Mouse (Mus musculus) naive thymus-derived CD4-positive, alpha-beta T cell, adult 2 months (primary cell): ENCODE measurements around the gene Runx2.

ENCODE experiments used
- DNase-seq: peaks from one replicate; pipeline ENCODE4 v3.0.0-alpha.2; 2011; ENCODE audit warnings: low read depth

Runx2 gene

GRCm38 (mm10) chr17:44714116-44714515 is 100.5 kb downstream of the Runx2 start:
- DNase-seq, result no peak

DNA sequence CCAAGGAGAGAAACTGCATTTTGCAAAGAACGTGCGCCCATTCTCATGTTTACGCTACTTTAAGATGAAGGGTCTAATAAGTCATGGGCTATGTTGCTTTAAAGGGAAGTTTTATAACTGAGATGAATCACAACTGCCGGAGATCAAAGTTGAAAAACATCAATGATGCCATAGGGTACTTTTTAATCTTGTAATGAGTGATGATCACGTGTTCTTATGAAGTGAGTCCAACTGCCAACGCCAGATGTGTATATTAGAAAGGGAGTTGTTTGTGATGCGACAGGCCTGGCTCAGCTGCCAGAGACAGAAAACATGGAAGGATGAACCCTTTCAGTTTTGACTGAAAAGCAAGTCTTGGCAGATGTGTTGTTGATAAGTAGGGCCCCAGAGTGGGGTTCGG is 101.2 kb downstream of the Runx2 start:
- DNase-seq, result no peak

- DNase-seq, result no peak
Measured at GRCm38 (mm10) chr17:44709516-44710252, 104.9 kb downstream of the Runx2 start.

DNA sequence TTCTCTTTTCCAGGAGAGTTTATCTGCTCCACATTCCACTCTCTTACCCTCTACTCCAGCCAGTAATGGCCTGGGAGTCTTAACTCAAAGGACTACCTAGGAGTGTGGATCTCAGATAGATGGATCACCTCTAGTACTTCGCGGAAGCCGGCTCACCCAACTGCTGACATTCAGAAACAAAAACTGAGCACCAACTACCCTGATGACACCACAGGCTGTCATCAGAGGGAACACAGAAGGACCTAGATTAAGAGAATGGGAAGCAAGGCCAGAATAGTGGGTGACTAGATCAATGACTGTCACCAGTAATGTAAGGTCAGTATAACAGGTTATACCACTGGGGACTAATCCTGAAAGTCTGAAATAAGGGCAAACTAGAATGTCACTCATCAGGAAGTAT is 106.6 kb downstream of the Runx2 start:
- no peak for DNase-seq

DNA sequence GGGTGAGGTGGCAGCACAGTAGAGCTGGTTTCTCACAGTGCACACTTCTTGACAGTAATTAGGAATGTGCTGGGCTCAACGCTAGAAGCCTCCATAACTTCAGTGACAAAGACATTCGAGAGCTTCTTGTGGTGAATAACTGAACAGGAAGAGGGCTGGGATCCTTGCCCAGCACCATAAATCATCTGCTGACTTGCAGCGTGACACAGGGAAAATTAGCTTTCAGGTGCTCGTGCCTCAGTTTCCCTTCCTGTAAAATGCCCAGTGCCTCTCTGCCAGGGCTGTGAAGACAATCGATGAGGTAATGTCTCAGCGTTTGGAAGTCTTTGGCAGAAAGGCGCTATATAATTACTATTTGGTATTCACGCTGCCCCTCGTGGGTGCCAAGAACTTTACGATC is 108.1 kb downstream of the Runx2 start:
- no peak for DNase-seq

- peak; percentile 48 for DNase-seq
Measured at GRCm38 (mm10) chr17:44702506-44703298, 111.9 kb downstream of the Runx2 start.

GRCm38 (mm10) chr17:44701531-44701930 is 113.1 kb downstream of the Runx2 start:
- DNase-seq, result no peak

- no peak for DNase-seq
Measured at GRCm38 (mm10) chr17:44700326-44700725, 114.3 kb downstream of the Runx2 start.

DNA sequence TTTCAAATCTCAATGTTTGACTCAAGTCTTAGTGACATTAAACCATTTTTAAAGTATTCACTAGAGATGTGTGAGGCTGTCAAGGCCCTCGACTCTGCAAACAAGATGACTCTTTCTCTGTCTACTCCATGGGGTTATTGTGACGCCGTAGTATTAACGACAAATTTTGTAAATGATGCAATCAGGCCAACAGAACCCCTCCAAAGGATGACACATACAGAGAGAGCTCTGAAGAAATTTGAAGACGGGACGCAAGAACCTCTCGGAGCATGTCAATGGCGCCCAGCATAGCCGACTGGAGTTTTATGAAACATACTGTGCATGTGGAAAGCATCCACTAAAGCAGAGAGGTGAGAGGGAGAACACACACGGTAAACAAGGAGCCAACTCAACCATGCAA is 117.5 kb downstream of the Runx2 start:
- no peak for DNase-seq

DNA sequence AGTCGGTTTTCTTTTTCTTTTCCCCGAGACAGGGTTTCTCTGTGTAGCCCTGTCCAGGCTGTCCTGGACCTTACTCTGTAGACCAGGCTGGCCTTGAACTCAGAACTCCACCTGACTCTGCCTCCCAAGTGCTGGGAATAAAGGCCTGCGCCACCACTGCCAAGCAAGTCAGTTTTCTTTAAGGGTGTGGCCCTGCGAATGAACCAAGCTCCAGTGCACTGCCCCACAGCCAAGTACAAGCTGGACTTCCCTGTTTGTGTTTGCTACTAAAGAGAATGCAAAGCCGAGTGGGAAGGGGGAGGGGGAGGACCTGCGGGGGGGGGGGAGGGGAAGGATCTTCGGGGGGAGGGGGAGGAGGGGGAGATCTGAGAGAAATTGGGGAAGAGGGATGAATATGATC is 121.0 kb downstream of the Runx2 start:
- DNase-seq, result no peak

- no peak for DNase-seq
Measured at GRCm38 (mm10) chr17:44691517-44691916, 123.1 kb downstream of the Runx2 start.

GRCm38 (mm10) chr17:44690410-44691035 is 124.1 kb downstream of the Runx2 start:
- peak; percentile 73 for DNase-seq

DNA sequence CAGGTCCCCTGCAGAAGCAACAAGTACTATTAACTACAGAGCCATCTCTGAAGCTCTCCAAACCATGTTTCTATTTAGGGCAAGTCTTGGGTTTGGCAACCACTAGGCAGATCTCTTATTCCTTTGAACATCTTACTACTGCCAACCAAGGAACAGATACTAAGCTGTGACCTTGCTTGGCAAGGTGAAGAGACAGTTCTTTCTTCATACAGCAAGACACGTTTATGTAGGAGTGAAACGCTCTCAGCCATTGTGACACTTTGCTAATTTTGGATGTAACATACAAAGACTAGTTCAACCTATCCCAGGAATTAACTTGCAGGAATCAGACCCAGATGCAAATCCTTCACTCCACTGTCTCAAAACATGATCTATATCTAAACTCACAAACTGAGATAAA is 126.3 kb downstream of the Runx2 start:
- no peak for DNase-seq

DNA sequence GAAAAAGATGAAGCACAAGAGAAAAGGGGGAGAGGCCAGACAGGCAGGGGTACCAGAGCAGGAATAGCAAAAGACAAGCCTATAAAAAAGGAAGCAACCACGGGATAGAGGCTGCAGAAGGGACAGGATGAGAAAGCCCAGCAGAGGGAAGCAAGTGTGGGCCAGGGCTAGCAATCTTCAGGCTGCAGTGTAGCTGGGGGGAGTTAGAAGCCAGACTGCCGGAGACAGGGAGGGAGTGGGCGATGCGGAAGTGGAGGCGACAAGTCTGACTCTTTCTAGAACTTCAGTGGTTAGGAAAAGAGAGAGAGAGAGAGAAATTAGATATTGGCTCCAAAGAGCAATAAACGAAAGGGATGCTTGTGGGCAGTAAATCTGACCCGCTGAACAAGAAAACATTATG is 129.1 kb downstream of the Runx2 start:
- no peak for DNase-seq

GRCm38 (mm10) chr17:44683026-44683425 is 131.6 kb downstream of the Runx2 start:
- DNase-seq, result no peak

DNA sequence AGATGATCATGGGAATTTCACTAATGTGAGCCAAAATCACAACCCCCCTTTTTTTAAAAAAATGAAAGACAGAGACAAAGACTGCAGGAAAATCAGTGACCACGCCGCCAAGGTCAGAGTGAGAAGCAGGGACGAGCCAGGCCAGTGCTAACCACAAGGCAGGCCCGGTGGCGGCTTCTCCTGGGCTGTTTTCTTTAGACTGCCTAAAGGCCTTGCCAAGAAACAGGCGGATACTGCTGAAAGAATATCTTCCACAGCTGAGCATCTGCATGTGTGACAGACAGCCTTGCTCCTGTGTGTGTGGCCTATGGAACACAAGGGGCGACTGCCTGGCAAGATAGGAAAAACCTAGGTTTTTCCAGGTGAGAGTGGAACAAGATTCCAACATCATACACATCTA is 136.8 kb downstream of the Runx2 start:
- DNase-seq, result no peak

DNA sequence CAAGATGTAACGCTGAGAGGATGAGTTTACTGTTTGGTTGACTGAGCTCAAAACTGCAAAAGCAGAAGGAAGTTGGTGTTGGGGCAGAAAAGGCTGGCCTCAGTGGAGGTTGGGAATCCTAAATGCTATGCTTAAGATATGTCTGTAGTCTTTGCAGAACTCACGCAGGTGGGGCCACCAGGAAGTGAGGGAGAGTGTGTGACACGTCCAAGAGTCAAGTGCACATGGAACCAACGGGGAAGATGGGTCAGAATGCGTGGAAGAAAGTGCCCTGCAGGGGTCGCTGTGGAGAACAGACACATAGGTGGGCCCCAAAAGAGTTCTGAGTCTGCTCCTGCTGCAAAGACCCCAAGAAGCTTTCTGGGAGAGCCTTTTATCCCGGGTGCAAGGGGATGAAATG is 141.8 kb downstream of the Runx2 start:
- DNase-seq, result peak; percentile 53

DNA sequence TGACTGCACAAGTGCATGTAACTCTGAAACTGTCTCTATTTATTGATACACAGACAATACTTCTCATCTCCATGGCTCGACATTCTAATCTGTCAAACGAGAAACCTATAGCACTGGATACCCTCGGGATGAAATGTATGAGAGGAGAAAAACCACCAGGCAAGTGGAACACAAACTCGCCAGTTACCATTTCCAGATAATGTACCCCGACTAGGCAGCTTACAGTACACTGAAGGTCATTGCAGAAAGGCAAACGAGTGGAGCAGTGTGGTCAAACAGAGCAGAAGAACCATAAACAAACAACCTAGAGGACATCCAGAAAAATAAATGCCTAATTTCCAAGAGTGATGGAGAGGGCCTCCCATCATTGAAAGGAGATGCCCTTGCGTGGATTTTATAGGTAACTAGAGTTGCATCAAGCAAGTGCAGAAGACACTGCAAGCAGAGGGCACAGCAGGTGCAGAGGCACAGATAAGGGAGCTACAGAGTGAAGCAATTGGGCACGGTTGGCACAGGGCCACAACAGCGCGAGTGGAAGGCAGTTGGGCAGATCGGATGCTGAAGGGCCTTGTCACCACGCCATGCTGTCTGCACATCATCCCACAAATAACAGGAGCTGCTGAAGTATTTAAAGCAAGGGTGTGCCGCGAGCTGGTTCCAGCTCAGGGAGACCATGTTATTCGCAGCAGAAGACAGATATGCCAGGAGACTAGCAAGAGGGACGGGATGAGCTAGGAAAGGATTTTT is 142.5 kb downstream of the Runx2 start:
- no peak for DNase-seq

DNA sequence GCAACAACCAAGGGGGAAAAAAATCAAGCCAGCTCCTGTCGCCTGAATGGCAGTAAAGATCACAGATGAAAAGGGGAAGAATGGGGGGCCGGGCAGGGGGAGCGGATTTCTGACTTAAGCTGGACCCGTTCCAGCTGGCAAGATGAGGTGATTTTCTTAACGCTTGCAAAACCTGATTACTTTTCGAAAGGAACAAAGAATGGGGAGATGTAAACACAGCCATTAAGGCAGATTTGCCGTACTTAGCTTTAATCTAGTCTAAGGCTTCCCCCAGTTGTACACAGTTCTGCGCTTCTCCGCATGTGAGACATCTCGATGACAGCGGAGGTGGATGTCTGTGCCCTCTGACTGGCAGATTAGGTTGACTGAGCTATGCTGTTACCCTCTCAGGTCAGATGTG is 144.6 kb downstream of the Runx2 start:
- no peak for DNase-seq

DNA sequence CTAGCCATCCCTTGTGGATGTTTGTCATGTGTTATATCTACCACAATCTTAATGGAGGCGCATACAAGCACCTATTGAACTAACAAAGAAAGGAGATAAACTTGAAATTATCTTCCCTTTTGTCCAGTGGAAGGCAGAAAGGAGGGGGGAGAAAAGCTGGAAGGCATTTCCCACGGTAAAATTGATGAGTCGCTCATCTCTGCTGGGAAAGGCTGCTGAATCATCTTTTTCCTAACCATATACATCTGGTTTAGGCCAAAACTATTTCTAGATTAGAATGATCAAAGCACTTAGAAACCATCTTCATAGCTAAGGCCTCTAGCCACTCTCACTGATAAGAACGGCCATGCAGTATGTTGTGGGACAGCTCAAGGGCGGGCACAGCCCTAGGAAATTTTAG is 147.3 kb downstream of the Runx2 start:
- DNase-seq, result no peak

GRCm38 (mm10) chr17:44663872-44664271 is 150.7 kb downstream of the Runx2 start:
- no peak for DNase-seq

GRCm38 (mm10) chr17:44663208-44663607 is 151.4 kb downstream of the Runx2 start:
- no peak for DNase-seq
